Mouse (Mus musculus): Measurements from ENCODE around the gene Insyn1. TPM values are rescaled to one million over a fixed set of nuclear protein-coding genes. Genes with fewer than 3 reads are reported as not detected.
A peak's percentile ranks its signal among the peaks of the same experiment; 100 is the strongest.

The Insyn1 gene
- total RNA-seq, 2 experiments from 2014 or later = not detected

DNA sequence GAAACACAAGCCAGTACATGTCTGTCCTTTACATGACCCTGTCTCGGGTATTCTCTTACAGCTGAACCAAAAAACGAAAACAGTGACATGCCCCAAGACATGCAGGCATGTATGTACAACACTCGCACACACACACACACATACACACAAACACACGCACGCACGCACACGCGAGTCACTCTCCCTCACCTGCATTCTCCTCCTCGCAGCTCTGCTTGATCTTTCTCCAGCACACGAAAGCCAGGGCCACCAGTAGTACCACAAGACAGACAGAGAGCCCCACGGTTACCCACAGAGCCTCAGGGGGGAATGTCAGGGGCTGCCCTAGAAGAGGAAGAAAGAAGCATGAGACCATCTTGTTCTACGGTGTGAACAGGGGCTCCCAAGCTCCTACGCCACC, 42.0 kb downstream of the Insyn1 start:
- no peak for ATAC-seq (replicated peaks; ENCODE audit: poor library complexity, severe bottlenecking)

DNA sequence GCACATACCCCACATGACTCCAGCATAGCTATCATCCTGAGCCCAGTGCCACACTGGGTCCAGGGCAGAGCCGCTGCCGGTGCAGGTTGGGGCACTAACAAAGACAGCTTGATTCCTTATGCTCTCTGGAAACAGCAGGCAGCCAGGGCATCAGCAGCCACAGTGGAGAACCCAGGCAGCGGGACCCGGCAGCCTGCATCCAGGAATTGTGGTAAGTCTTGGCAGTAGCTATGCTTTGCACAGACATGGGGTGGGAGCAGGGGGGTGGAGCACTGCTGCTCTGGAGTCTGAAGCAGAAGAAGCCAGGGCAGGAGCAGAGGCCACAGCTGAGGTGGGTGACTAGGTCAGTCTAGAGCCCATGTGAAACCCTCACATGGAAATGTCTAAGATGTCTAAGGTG, 43.8 kb downstream of the Insyn1 start:
- ATAC-seq (replicated peaks; ENCODE audit: poor library complexity, severe bottlenecking) = no peak

DNA sequence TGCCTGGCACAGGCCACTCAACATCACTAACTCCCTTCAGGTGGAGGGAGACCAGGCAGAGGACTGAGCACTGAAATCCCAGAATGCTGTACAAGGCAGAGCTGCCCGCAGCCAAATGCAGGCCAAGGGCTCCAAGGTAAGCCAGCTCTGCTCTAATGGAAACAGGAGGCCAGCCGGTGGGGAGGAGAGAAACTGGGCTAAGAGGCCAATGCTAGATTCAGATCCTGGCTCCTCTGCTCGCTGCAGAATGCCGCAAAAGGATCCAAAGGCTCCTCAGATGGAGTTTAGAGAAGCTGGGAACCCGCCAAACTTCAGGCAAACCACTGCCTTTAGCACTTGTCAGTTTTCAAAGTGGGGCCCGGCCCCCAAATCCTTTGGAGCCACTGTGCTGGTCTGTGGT, 44.9 kb downstream of the Insyn1 start:
- no peak for ATAC-seq (replicated peaks; ENCODE audit: poor library complexity, severe bottlenecking)

DNA sequence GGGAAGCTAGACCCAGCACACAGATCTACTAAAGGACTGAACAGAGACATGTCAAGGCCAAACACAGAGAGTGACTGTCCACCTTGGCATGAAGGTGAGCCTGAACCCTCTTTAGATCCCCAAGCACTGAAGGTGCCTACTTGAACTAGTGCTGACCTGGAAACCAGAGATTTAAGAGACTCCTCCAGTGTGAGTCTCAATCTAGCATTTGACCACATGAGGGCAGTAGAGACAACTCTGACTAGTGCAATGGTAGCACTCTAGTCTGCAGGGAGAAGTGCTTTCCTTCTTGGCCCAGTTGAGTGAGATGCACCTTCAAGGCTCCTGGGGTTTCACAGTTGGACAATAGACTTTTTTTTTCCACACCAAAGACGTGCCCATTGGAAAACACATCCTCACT, 46.4 kb downstream of the Insyn1 start:
- peak; percentile 41; the same call in 1 of the 2 replicates for ATAC-seq (replicated peaks; ENCODE audit: poor library complexity, severe bottlenecking)

DNA sequence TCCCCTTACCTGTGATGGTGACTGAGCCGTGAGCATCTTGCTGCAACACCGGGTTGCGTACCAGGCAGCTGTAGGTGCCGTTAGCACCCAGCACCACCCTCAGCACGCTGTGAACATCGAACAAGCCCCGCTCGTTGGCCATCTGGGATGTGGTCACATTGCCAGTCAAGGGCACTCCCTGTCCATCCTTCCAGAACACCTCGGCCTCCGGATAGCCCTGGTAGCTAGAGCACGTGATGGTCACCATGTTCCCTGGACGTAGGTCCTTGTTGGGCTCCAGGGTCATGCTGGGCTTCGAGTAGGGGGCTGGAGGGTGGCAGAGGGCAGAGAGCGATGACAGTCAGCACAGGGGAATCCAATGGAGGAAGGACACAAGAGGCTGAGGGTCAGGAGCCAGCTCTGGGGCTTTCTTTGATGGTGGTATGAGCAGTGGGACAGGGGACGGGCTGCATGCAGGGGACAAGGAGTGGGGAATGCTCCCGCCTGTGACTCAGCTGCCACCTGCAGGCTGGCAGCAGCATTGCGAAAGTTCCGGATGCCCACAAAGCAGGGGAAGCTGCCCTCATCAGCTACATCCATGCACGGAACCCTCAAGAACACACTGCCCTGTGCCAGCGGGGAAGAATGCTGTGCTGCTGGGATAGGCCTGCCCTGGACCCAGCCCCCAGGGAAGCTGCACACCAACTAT, 47.2 kb downstream of the Insyn1 start:
- ATAC-seq (replicated peaks; ENCODE audit: poor library complexity, severe bottlenecking) = peak; percentile 76

DNA sequence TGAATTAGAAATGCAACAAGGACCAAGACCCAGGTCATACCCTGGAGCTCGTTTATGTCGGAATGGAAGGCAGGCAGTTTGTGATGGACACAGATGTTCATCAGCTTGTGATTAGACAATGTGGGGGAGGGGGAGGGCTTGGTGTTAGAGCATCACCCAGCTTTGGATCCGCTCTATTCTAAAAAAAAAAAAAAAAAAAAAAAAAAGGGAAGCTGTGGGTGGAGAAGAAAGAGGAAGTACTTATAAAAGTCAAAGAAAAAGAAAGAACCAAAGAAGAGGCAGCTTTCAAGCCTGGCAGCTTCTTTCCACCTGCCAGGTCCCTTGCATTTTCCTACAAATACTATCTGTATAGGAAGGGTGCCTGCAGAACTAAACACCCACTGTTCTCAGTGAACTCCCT, 49.4 kb downstream of the Insyn1 start:
- ATAC-seq (replicated peaks; ENCODE audit: poor library complexity, severe bottlenecking) = peak; percentile 46

DNA sequence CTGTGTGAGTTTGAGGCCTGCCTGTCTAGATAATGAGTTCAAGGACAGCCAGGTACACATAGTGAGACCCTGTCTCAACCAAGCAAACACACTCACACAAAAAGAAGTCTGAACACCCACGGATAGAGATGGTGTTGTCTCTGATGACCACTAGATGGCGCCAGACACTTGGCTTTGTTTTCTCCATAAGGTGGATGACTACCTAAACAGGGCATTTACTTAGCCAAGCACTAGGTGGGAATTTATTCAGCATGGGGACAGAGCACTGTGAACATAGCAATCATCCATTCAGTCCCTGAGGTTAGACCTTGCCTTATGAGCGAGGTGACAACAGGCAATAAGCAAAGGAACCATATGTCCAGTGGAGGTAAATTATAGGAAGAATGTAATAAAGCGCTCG, 51.5 kb downstream of the Insyn1 start:
- ATAC-seq (replicated peaks; ENCODE audit: poor library complexity, severe bottlenecking) = peak; percentile 10; the same call in 1 of the 2 replicates

DNA sequence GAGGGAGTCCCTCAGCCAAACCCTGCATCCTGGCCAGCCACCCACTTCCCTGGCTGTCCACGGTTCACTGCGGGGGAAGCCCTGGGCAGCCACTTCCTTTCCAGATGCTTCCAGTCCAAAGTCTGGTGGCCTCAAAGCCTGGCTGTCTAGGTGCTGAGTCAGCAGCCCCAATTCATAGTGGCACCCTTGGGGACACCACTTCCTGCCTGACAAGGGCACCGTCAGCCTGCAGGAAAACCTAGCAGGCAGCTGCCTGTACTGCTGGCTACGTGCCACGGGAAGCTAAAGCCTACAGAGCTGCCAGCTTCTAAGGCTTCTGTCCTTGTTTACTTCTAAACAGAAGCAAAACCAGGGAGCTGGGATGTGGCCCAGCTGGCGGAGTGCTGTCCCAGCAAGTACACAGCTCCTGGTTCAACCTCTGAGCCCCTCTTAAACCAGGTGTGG, 53.5 kb downstream of the Insyn1 start:
- ATAC-seq (replicated peaks; ENCODE audit: poor library complexity, severe bottlenecking) = peak; percentile 78

DNA sequence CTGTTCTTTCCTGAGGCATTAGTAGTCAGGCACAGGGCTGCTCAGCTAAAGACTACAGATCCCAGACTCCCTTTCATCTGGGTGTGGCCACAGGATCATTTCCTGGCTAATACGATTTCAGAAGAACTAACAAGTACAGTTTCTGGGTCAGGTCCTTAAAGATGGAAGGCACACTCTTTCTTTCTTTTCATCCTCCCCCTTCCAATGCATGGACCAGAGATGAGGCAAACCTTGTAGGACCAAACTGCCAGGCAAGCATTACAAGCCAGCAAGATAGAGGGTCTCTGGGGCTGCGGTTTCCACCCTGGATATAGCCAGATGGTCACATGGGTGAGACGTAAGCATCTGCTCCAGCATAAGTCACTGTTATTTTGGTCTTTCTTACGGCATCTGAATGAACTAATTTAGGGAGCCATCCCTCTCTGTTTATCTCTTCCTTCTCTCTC, 56.5 kb downstream of the Insyn1 start:
- no peak for ATAC-seq (replicated peaks; ENCODE audit: poor library complexity, severe bottlenecking)

DNA sequence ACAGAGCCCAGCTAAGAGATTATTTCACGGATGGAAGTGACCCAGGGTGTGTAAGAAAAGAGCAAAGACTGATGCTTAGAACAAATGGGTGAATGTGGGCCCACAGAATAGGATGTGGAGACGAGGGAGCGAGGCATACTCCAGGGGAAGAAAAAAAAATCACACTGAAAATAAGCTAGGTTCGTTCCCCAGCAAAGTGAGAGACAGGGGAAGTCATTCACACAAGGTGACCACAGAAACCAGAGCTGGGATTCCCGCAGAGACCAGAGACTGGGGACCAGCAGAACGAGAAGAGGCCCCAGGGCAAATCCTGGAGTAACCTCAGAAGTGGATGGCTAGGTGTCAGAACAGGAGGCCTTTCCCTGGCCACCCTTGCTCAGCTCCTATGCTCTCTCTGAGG, 57.0 kb downstream of the Insyn1 start:
- no peak for ATAC-seq (replicated peaks; ENCODE audit: poor library complexity, severe bottlenecking)

DNA sequence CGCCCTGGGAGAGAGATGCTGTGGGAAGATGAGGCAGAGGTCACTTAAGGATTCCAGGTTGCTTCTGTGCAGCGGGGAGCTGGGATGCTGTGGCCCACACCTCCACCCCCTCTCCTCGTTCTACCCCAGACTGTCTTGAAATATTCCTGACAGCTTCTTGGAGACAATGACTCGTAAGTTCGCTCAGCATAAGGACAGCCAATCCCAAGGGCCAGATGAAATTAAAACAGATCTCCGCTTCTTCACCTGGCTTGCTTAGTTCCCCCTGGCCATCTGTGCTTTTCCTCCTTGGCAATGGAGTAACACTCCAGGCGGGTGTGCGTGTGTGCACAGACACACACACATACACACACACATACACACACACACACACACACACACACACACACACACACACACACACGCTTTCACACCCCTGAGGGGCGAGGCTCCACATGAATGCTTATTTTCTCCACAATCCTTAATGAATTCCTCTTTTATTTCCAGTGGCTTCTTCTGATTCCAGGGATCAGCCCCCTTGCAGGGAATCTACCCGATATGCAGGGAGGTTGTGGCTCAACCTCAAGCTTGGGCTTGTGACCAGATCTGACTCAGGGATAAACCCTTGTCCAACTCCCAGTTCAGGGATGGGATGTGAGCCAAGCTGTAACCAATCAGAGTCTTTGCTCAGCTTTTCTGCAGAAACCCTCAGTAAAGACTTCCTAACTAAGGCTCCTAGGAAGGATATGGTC, 58.4 kb downstream of the Insyn1 start:
- no peak for ATAC-seq (replicated peaks; ENCODE audit: poor library complexity, severe bottlenecking)

DNA sequence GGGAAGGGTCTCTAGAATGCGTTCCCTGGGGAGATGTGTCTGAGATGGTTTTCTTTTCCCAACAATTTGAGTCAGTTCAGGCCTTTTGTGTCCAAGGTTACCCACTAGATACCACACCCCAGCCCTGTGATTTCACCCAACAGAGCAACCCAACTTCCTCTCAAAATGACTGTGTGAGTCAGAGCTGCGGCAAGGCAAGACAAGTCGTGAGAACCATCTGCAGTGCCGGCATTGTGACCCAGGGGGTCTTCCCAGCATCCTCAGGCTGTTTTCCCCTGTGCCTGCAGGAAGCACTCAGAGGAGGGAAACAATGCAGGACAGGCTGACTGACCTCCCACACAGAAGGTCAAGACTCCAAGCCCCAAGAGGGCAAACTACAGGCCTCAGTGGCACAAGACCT, 60.5 kb downstream of the Insyn1 start:
- ATAC-seq (replicated peaks; ENCODE audit: poor library complexity, severe bottlenecking) = peak; percentile 56

Other genes starting within 250 kb of the Insyn1 start
- 49.9 and 57.2 TPM in 2 replicates for gene Pml, start 238.8 kb upstream of the Insyn1 start, total RNA-seq (2014; fragmentation: Nextera tagmentation)
- gene Pml, start 238.8 kb upstream of the Insyn1 start, total RNA-seq (2017) = 9.3 and 10.1 TPM in 2 replicates
- gene Stoml1, start 235.4 kb upstream of the Insyn1 start, total RNA-seq (2014; fragmentation: Nextera tagmentation) = 10.4 and 11.6 TPM in 2 replicates
- gene Stoml1, start 235.4 kb upstream of the Insyn1 start, total RNA-seq (2017) = 6.3 and 17.7 TPM in 2 replicates
- gene Loxl1, start 175.4 kb upstream of the Insyn1 start, total RNA-seq (2014; fragmentation: Nextera tagmentation) = not detected in 2 replicates
- not detected in 2 replicates for gene Loxl1, start 175.4 kb upstream of the Insyn1 start, total RNA-seq (2017)
- not detected in 2 replicates for gene Tbc1d21, start 118.1 kb upstream of the Insyn1 start, total RNA-seq (2014; fragmentation: Nextera tagmentation)
- not detected in 2 replicates for gene Tbc1d21, start 118.1 kb upstream of the Insyn1 start, total RNA-seq (2017)
- not detected in 2 replicates for gene Cd276, start 66.8 kb downstream of the Insyn1 start, total RNA-seq (2014; fragmentation: Nextera tagmentation)
- gene Cd276, start 66.8 kb downstream of the Insyn1 start, total RNA-seq (2017) = not detected in 2 replicates
- 115 and 137 TPM in 2 replicates for gene Nptn, start 93.6 kb downstream of the Insyn1 start, total RNA-seq (2014; fragmentation: Nextera tagmentation)
- 99.8 and 121 TPM in 2 replicates for gene Nptn, start 93.6 kb downstream of the Insyn1 start, total RNA-seq (2017)